Mouse (Mus musculus): ENCODE results near the gene Plekhg2. TPM values are rescaled to one million over a fixed set of nuclear protein-coding genes. Genes with fewer than 3 reads are reported as not detected.

Plekhg2 gene
- polyA plus RNA-seq, 1 experiment from 2014 or later: 81.2 TPM

GRCm38 (mm10) chr7:28325293-28325692, 47.1 kb downstream of the Plekhg2 start:
- no peaks in the 10 kb centered on the region for H3K4me1 ChIP-seq (replicated peaks; ENCODE audit: control insufficient read depth, insufficient read depth, low read length)
- H3K9ac ChIP-seq (ENCODE audit: low read length): no peak overlapping the region
- ATAC-seq (replicated peaks; ENCODE audit: low FRiP score) (no peak), DNase-seq (ENCODE audit: low spot score) (no peak)
- H3K27ac ChIP-seq (ENCODE audit: low read depth, low read length): no peak overlapping the region
- no peaks in the 10 kb centered on the region for H3K9me3 ChIP-seq (ENCODE audit: control insufficient read depth, low read length)
- H3K36me3 ChIP-seq (ENCODE audit: control insufficient read depth, insufficient read depth, low read length): peaks cover 19% of the 10 kb centered on the region
- H3K4me2 ChIP-seq (ENCODE audit: low read depth, low read length, severe bottlenecking): no peak overlapping the region
- H3K27me3 ChIP-seq (ENCODE audit: control insufficient read depth, insufficient read depth, low read length): no peaks in the 10 kb centered on the region
- no peak overlapping the region for H3K4me3 ChIP-seq (ENCODE audit: low read depth, low read length)
- WGBS: 92% methylated on average over 8 of the region's 8 CpGs

DNA sequence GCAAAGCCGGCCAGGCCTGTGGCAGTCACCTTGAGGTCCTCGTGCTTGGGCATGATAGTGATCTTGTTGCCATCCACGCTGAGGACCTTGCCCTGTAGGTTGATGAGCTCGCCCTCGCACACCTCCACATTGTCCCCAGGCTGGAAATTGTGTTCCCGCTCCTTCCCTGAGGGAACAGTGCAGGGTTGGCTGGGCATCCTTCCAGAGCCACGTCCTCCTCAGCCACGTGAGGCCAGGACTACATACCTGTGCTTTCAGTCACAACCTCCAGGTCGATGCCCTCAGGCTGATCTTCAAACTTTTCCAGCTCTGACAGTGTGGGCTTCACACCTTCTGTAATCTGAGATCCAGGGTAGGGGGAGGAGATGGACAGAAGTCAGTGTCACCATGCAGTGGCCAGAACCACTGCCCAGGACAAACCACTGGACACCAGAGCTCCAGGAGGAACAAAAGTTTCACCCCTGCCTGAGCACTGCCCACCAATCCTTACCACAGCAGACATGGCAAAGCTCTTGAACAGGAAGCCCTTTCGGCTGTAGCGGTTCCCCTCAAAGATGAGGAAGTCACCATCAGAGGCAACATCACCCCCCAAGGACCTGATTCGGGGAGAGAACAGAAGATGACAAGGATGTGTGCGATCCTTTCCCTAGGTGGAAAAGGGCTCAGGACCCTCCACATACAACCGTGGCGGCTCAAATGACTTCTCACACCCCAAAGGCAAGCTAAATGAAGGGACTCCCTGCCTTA, 50.3 kb downstream of the Plekhg2 start:
- 94% methylated on average over 15 of the region's 15 CpGs for WGBS
- Histone ChIP-seq H3K27ac (ENCODE audit: low read depth, low read length) (no peak overlapping the region), H3K9ac (ENCODE audit: low read length) (no peak overlapping the region), H3K27me3 (ENCODE audit: control insufficient read depth, insufficient read depth, low read length) (no peaks in the 10 kb centered on the region), H3K9me3 (ENCODE audit: control insufficient read depth, low read length) (no peaks in the 10 kb centered on the region), H3K4me3 (ENCODE audit: low read depth, low read length) (no peak overlapping the region), H3K4me2 (ENCODE audit: low read depth, low read length, severe bottlenecking) (no peak overlapping the region), H3K36me3 (ENCODE audit: control insufficient read depth, insufficient read depth, low read length) (peaks cover 31% of the 10 kb centered on the region), H3K4me1 (replicated peaks; ENCODE audit: control insufficient read depth, insufficient read depth, low read length) (no peaks in the 10 kb centered on the region)
- DNase-seq (ENCODE audit: low spot score) (no peak), ATAC-seq (replicated peaks; ENCODE audit: low FRiP score) (no peak)

GRCm38 (mm10) chr7:28318714-28319113, 53.7 kb downstream of the Plekhg2 start:
- ATAC-seq (replicated peaks; ENCODE audit: low FRiP score) (no peak), DNase-seq (ENCODE audit: low spot score) (no peak)
- H3K4me1 ChIP-seq (replicated peaks; ENCODE audit: control insufficient read depth, insufficient read depth, low read length): no peaks in the 10 kb centered on the region

DNA sequence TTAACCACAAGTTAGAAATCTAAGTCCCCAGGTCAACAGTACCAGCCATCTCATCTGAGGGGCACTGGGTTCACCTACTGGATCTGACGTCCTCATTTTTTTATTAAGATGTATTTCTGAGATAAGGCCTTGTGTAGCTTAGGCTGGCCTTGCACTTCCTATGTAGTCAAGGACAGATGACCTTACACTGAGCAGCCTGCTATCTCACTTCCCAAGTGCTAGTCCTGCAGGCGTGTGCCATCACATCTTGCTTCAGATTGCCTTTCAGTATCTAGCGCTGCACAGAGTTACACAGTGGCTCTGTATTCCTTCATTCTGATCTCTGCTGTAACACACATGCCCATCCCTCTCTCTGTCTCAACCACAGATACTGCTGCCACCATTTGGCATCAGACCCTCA, 54.4 kb downstream of the Plekhg2 start:
- H3K36me3 ChIP-seq (ENCODE audit: control insufficient read depth, insufficient read depth, low read length): peaks cover 43% of the 10 kb centered on the region
- no peaks in the 10 kb centered on the region for H3K9me3 ChIP-seq (ENCODE audit: control insufficient read depth, low read length)
- DNase-seq (ENCODE audit: low spot score): no peak
- 92% methylated on average over 3 of the region's 3 CpGs for WGBS
- H3K4me2 ChIP-seq (ENCODE audit: low read depth, low read length, severe bottlenecking): no peak overlapping the region
- no peak overlapping the region for H3K9ac ChIP-seq (ENCODE audit: low read length)
- H3K4me3 ChIP-seq (ENCODE audit: low read depth, low read length): no peak overlapping the region
- no peaks in the 10 kb centered on the region for H3K4me1 ChIP-seq (replicated peaks; ENCODE audit: control insufficient read depth, insufficient read depth, low read length)
- no peaks in the 10 kb centered on the region for H3K27me3 ChIP-seq (ENCODE audit: control insufficient read depth, insufficient read depth, low read length)
- no peak overlapping the region for H3K27ac ChIP-seq (ENCODE audit: low read depth, low read length)
- ATAC-seq (replicated peaks; ENCODE audit: low FRiP score): no peak

More at GRCm38 (mm10) chr7:28318714-28319113, 53.7 kb downstream of the Plekhg2 start:
- Histone ChIP-seq H3K4me3 (ENCODE audit: low read depth, low read length) (no peak overlapping the region), H3K9ac (ENCODE audit: low read length) (no peak overlapping the region), H3K27ac (ENCODE audit: low read depth, low read length) (no peak overlapping the region), H3K36me3 (ENCODE audit: control insufficient read depth, insufficient read depth, low read length) (peaks cover 43% of the 10 kb centered on the region), H3K9me3 (ENCODE audit: control insufficient read depth, low read length) (no peaks in the 10 kb centered on the region), H3K27me3 (ENCODE audit: control insufficient read depth, insufficient read depth, low read length) (no peaks in the 10 kb centered on the region), H3K4me2 (ENCODE audit: low read depth, low read length, severe bottlenecking) (no peak overlapping the region)
- WGBS: 95% methylated on average over 17 of the region's 17 CpGs

DNA sequence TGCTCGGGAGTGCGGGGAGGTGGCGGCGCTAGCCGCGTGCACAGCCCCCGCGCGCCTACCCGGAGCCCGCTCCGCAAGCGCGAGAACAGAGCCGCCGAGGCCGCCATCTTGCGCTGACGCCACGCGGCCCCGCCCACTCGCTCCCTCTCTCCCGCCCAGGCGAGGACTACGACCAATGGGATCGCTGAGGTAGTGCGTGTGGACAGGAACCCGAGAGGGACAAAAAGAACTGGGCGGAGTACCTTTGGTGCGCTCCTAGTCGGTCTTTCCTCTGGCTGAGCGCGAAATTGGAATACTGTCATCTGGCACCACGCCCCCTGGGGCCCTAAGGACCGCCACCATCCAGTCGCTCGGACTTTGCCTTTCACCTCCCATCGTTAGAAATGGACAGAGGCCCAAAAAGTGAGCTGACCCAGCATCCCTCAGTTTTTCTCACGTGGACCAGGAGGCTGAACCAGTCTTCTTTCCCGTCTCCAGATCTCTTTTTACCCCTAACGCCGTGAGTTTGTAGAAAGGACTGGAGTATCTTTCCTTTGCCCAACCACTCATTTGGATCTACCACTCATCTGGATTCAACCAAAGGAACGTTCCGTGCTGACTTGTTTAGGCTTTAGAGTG, 60.4 kb downstream of the Plekhg2 start, which contains the start of gene Timm50:
TSS of gene Timm50 (minus strand) at position 147 of the 618 bp plus-strand sequence.
- H3K27ac ChIP-seq (ENCODE audit: low read depth, low read length): peak within 1 kb of the TSS; percentile 31; the same call in 1 of the 2 replicates
- WGBS: 1% methylated on average over 45 of the region's 45 CpGs
- H3K4me2 ChIP-seq (ENCODE audit: low read depth, low read length, severe bottlenecking): peak within 1 kb of the TSS; percentile 87
- H3K4me1 ChIP-seq (replicated peaks; ENCODE audit: control insufficient read depth, insufficient read depth, low read length): peaks cover 10% of the 10 kb centered on the region
- DNase-seq (ENCODE audit: low spot score): peak; percentile 96
- H3K36me3 ChIP-seq (ENCODE audit: control insufficient read depth, insufficient read depth, low read length): peaks cover 20% of the 10 kb centered on the region
- peak within 1 kb of the TSS; percentile 94 for H3K4me3 ChIP-seq (ENCODE audit: low read depth, low read length)
- H3K9me3 ChIP-seq (ENCODE audit: control insufficient read depth, low read length): no peaks in the 10 kb centered on the region
- no peaks in the 10 kb centered on the region for H3K27me3 ChIP-seq (ENCODE audit: control insufficient read depth, insufficient read depth, low read length)
- peak within 1 kb of the TSS; percentile 93 for H3K9ac ChIP-seq (ENCODE audit: low read length)
- peak; percentile 96 for ATAC-seq (replicated peaks; ENCODE audit: low FRiP score)

- ATAC-seq (replicated peaks; ENCODE audit: low FRiP score) (peak; percentile 49), DNase-seq (ENCODE audit: low spot score) (no peak)
- Histone ChIP-seq H3K4me2 (ENCODE audit: low read depth, low read length, severe bottlenecking) (peak overlapping the region; percentile 87), H3K9me3 (ENCODE audit: control insufficient read depth, low read length) (no peaks in the 10 kb centered on the region), H3K4me3 (ENCODE audit: low read depth, low read length) (peak overlapping the region; percentile 94), H3K27me3 (ENCODE audit: control insufficient read depth, insufficient read depth, low read length) (no peaks in the 10 kb centered on the region), H3K9ac (ENCODE audit: low read length) (peak overlapping the region; percentile 93), H3K36me3 (ENCODE audit: control insufficient read depth, insufficient read depth, low read length) (peaks cover 15% of the 10 kb centered on the region), H3K4me1 (replicated peaks; ENCODE audit: control insufficient read depth, insufficient read depth, low read length) (peaks cover 10% of the 10 kb centered on the region), H3K27ac (ENCODE audit: low read depth, low read length) (peak overlapping the region; percentile 31; the same call in 1 of the 2 replicates)
- WGBS: 8% methylated on average over 35 of the region's 35 CpGs
Measured at GRCm38 (mm10) chr7:28311151-28311925, 61.1 kb downstream of the Plekhg2 start.

GRCm38 (mm10) chr7:28309737-28310136, 62.7 kb downstream of the Plekhg2 start:
- Histone ChIP-seq H3K4me1 (replicated peaks; ENCODE audit: control insufficient read depth, insufficient read depth, low read length) (peaks cover 10% of the 10 kb centered on the region), H3K9me3 (ENCODE audit: control insufficient read depth, low read length) (no peaks in the 10 kb centered on the region), H3K4me2 (ENCODE audit: low read depth, low read length, severe bottlenecking) (no peak overlapping the region), H3K27me3 (ENCODE audit: control insufficient read depth, insufficient read depth, low read length) (no peaks in the 10 kb centered on the region), H3K9ac (ENCODE audit: low read length) (no peak overlapping the region), H3K36me3 (ENCODE audit: control insufficient read depth, insufficient read depth, low read length) (peaks cover 17% of the 10 kb centered on the region), H3K27ac (ENCODE audit: low read depth, low read length) (peak overlapping the region; percentile 28; the same call in 1 of the 2 replicates), H3K4me3 (ENCODE audit: low read depth, low read length) (no peak overlapping the region)
- 75% methylated on average over 9 of the region's 9 CpGs for WGBS
- ATAC-seq (replicated peaks; ENCODE audit: low FRiP score) (no peak; the same call in 1 of the 2 replicates), DNase-seq (ENCODE audit: low spot score) (no peak)
